Mouse (Mus musculus) forebrain, postnatal 0 days (tissue): Measurements from ENCODE around the gene Lilrb4a. TPM values are rescaled to one million over a fixed set of nuclear protein-coding genes. Genes with fewer than 3 reads are reported as not detected.

Source experiments
- ATAC-seq: fragments of 200-750 bp; cut with Nextera tagmentation; 2 replicates; pipeline ENCODE4 v1.8.0; 2017; ENCODE audit warnings: mild to moderate bottlenecking, moderate library complexity
- DNase-seq: peaks from one replicate; pipeline ENCODE4 v3.0.0-alpha.2; 2015
- H3K27ac ChIP-seq: fragments of 300-500 bp; sonication (generic); 2 replicates; pipeline ENCODE4 v1.5.1; 2014; ENCODE audit warnings: low read depth, mild to moderate bottlenecking, antibody characterized with exemption, low read length, moderate library complexity, mixed read lengths
- H3K27me3 ChIP-seq: fragments of 300-500 bp; sonication (generic); 2 replicates; pipeline ENCODE4 v1.6.1; 2014; ENCODE audit warnings: mild to moderate bottlenecking, low read length, mixed read lengths; ENCODE audit not compliant: insufficient read depth
- H3K36me3 ChIP-seq: fragments of 300-500 bp; sonication (generic); 2 replicates; pipeline ENCODE4 v1.6.1; 2014; ENCODE audit warnings: mild to moderate bottlenecking, moderate library complexity; ENCODE audit not compliant: insufficient read depth
- H3K4me1 ChIP-seq: fragments of 300-500 bp; sonication (generic); 2 replicates; pipeline ENCODE4 v1.6.1; 2014; ENCODE audit warnings: antibody characterized with exemption; ENCODE audit not compliant: insufficient read depth
- H3K4me2 ChIP-seq: fragments of 300-500 bp; sonication (generic); 2 replicates; pipeline ENCODE4 v1.6.1; 2014; ENCODE audit warnings: low read depth, mild to moderate bottlenecking, moderate library complexity
- H3K4me3 ChIP-seq: fragments of 300-500 bp; sonication (generic); 2 replicates; pipeline ENCODE4 v1.5.1; 2014; ENCODE audit warnings: low read depth, low read length, mixed read lengths
- H3K9ac ChIP-seq: fragments of 300-500 bp; sonication (generic); 2 replicates; pipeline ENCODE4 v1.6.1; 2014; ENCODE audit warnings: mild to moderate bottlenecking
- H3K9me3 ChIP-seq: fragments of 300-500 bp; sonication (generic); 2 replicates; pipeline ENCODE4 v1.6.1; 2016; ENCODE audit warnings: low read length
- CTCF ChIP-seq: sonication (generic); IDR thresholded peaks from 2 replicates; pipeline ENCODE4 v1.5.1; 2016; ENCODE audit warnings: antibody characterized with exemption, control low read depth, low read depth
- WGBS: fragments of 180-500 bp; shearing (Covaris S2); extraction: QIAGEN DNeasy Blood & Tissue Kit; methylation state at CpG from one replicate; pipeline ENCODE4 v1.1.7; 2014; 5-methylcytosine and 5-hydroxymethylcytosine counted together
- polyA plus RNA-seq: library from polyadenylated mRNA; unstranded; fragments of >200 nt; fragmentation: Nextera tagmentation; extraction: Ambion mirVana; gene quantifications from 2 replicates; pipeline ENCODE4 v1.2.1, GENCODE M21; 2015
- total RNA-seq: library from RNA; depleted of rRNA; stranded (reverse); fragments of >200 nt; gene quantifications from 2 replicates; pipeline ENCODE4 v1.2.3, GENCODE M21; 2014; rRNA removed

Lilrb4a gene
- total and polyA plus RNA-seq, 2 experiments from 2014 or later: 0.90 to 1.5 TPM

DNA sequence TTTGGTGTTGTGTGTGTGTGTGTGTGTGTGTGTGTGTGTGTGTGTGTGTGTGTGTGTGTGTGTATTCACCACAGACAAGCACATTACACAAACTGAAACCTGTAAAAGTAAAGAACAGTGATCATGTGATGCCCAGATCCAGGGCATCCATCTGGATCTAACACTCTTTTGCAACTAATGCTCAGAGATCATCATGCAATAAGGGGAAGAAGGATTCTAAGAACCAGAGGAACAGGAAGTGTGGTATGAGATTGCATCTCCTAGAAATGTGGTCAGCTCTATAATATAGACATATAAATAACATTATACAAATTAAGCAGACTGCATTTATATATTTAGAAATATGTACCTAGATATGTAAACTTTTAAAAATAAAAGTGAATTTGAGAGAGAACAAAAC is 29.3 kb downstream of the Lilrb4a start:
- no peak for ATAC-seq
- no peak for TF ChIP-seq CTCF
- H3K4me3 ChIP-seq: no peak overlapping the region
- no peaks in the 10 kb centered on the region for H3K27me3 ChIP-seq
- H3K9me3 ChIP-seq: no peaks in the 10 kb centered on the region
- no peak overlapping the region for H3K9ac ChIP-seq
- H3K36me3 ChIP-seq: no peaks in the 10 kb centered on the region
- no peak overlapping the region for H3K27ac ChIP-seq
- H3K4me2 ChIP-seq: no peak overlapping the region
- H3K4me1 ChIP-seq: no peaks in the 10 kb centered on the region
- no peak for DNase-seq

DNA sequence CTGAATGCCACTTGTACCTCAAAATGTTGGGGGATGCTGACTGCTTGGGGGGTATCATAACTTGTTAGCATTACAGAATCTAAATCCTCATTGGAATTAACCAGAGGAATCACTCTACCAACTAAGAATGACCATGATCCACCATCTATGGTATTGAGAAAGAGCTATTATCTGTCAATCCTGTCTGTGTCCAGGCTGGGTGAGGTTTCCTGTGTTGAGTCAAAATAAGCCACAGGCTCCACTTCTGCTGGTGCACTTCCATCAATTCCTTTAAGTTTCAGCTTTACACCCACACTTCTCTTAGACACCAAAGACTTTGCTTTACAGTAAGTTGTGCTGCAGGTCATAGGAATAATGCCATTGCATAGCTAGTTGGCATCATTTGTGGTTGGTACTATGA is 30.7 kb downstream of the Lilrb4a start:
- no peak overlapping the region for H3K4me2 ChIP-seq
- H3K36me3 ChIP-seq: no peaks in the 10 kb centered on the region
- no peak overlapping the region for H3K4me3 ChIP-seq
- H3K9me3 ChIP-seq: no peaks in the 10 kb centered on the region
- TF ChIP-seq CTCF: no peak
- H3K27me3 ChIP-seq: no peaks in the 10 kb centered on the region
- no peak for ATAC-seq
- H3K27ac ChIP-seq: no peak overlapping the region
- no peak for DNase-seq
- no peaks in the 10 kb centered on the region for H3K4me1 ChIP-seq
- H3K9ac ChIP-seq: no peak overlapping the region

DNA sequence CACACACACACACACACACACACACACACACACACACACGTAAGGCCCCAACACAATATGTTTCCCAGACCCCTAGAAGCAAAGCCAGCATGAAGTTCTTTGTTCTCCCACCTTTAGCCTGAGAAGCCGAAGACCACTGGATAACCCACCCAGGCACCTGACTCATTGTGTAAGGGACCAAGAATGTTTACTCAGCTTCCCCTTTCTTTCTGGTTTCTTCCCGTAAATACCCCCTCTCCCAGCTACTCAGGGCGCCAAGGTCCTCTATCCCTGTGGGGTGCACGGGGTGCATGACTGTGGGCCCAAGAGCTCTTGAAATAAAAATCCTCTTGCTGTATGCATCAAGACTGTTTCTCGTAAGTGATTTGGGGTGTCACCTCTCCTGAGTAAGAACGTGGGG is 35.3 kb downstream of the Lilrb4a start:
- no peak overlapping the region for H3K9ac ChIP-seq
- ATAC-seq: no peak
- no peaks in the 10 kb centered on the region for H3K4me1 ChIP-seq
- TF ChIP-seq CTCF: no peak
- 69% methylated on average over 7 of the region's 7 CpGs for WGBS
- no peaks in the 10 kb centered on the region for H3K27me3 ChIP-seq
- no peak overlapping the region for H3K4me2 ChIP-seq
- no peaks in the 10 kb centered on the region for H3K36me3 ChIP-seq
- H3K4me3 ChIP-seq: no peak overlapping the region
- H3K9me3 ChIP-seq: no peaks in the 10 kb centered on the region
- no peak overlapping the region for H3K27ac ChIP-seq
- no peak for DNase-seq

DNA sequence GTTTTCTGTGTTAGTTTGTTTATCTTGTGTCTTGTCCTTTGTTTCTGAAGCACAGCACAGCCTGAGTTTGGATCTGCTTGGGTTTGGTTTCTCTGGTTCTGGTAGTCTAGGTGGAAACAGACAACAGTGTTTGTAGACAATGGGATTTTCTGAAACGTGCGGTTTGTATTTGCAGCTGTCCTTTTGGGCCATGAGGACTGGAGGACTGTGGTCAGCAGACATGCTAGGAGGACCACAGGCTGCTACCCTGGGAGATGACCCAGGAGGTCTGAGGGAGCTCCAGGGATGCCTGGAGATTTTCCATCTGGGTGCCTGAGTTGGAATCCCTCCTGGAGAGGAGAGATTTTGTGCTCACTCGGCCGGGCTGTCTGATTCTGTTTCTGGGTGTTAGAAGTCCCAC is 35.9 kb downstream of the Lilrb4a start:
- Histone ChIP-seq H3K36me3 (no peaks in the 10 kb centered on the region), H3K4me2 (no peak overlapping the region), H3K4me3 (no peak overlapping the region), H3K9ac (no peak overlapping the region), H3K9me3 (no peaks in the 10 kb centered on the region), H3K27me3 (no peaks in the 10 kb centered on the region), H3K27ac (no peak overlapping the region), H3K4me1 (no peaks in the 10 kb centered on the region)
- no peak for ATAC-seq
- no peak for TF ChIP-seq CTCF
- DNase-seq: no peak
- 74% methylated on average over 4 of the region's 4 CpGs for WGBS

DNA sequence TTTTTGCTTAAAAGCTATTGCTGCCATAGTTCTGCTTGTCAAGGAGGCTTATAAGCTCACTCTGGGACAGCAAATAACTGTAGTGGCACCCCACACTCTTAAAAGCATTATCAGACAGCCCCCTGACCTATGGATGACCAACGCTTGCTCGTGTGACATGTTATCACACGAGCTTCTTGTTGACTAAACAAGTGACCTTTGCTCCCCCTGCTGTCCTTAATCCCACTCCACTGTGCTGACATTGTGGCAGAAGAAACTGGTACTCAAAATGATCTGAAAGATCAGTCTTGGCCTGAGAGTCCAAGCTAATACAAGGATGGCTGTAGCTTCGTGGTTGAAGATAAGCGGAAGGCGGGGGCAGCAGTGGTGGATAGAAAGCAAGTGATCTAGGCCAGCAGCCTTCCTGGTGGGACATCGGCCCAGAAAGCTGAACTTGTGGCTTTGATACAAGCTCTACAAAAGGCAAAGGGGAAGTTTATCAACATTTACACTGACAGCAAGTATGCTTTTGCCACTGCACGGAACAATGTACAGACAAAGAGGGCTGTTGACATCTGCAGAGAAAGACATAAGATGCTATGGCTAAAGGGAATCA is 38.2 kb downstream of the Lilrb4a start:
- ATAC-seq (no peak), DNase-seq (no peak)
- H3K9ac ChIP-seq: no peak overlapping the region
- no peak for TF ChIP-seq CTCF
- no peaks in the 10 kb centered on the region for H3K36me3 ChIP-seq
- H3K4me2 ChIP-seq: no peak overlapping the region
- 81% methylated on average over 8 of the region's 8 CpGs for WGBS
- no peaks in the 10 kb centered on the region for H3K9me3 ChIP-seq
- no peaks in the 10 kb centered on the region for H3K27me3 ChIP-seq
- no peak overlapping the region for H3K27ac ChIP-seq
- no peak overlapping the region for H3K4me3 ChIP-seq
- H3K4me1 ChIP-seq: no peaks in the 10 kb centered on the region

DNA sequence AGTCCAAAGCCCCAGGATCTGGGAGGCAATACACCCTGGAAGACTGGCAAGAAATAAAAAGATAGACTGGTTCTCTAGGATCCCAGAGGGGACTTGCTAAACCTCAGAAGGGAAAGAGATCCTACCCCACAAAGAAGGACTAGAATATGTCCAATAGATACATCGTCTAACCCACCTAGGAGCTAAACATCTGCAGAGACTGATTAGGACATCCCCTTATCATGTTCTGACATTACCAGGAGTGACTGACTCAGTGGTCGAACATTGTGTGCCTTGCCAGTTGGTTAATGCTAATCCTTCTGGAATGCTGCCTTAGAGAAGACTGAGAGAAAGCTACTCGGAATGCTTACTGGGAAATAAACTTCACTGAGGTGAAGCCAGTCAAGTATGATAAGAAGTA is 38.7 kb downstream of the Lilrb4a start:
- 75% methylated on average over 3 of the region's 3 CpGs for WGBS
- ATAC-seq: no peak

DNA sequence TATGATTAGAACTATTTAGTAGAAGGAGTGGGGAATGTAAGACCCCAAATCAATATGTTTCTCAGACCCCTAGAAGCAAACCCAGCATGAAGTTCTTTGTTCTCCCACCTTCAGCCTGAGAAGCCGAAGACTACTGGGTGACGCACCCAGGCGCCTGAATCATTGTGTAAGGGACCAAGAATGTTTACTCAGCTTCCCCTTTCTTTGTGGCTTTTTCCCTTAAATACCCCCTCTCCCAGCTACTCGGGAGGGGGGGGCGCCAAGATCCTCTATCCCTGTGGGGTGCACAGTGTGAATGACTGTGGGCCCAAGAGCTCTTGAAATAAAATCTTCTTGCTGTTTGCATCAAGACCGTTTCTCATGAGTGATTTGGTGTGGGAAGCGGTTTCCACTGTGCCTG is 40.1 kb downstream of the Lilrb4a start:
- H3K36me3 ChIP-seq: no peaks in the 10 kb centered on the region
- H3K9me3 ChIP-seq: no peaks in the 10 kb centered on the region
- DNase-seq (no peak), ATAC-seq (no peak)
- H3K9ac ChIP-seq: no peak overlapping the region
- no peaks in the 10 kb centered on the region for H3K27me3 ChIP-seq
- no peak overlapping the region for H3K4me2 ChIP-seq
- H3K4me1 ChIP-seq: no peaks in the 10 kb centered on the region
- H3K27ac ChIP-seq: no peak overlapping the region
- TF ChIP-seq CTCF: no peak
- 86% methylated on average over 7 of the region's 7 CpGs for WGBS
- H3K4me3 ChIP-seq: no peak overlapping the region

More for the DNA sequence above, 38.7 kb downstream of the Lilrb4a start:
- TF ChIP-seq CTCF: no peak
- H3K9me3 ChIP-seq: no peaks in the 10 kb centered on the region
- H3K27me3 ChIP-seq: no peaks in the 10 kb centered on the region
- H3K27ac ChIP-seq: no peak overlapping the region
- H3K36me3 ChIP-seq: no peaks in the 10 kb centered on the region
- H3K4me1 ChIP-seq: no peaks in the 10 kb centered on the region
- DNase-seq: no peak
- no peak overlapping the region for H3K4me2 ChIP-seq
- H3K4me3 ChIP-seq: no peak overlapping the region
- H3K9ac ChIP-seq: no peak overlapping the region

Other genes with a start within 250 kb of the Lilrb4a start
- 0.15 and 0.38 TPM in 2 replicates for gene Gm49339, start 10.3 kb upstream of the Lilrb4a start, total RNA-seq
- 0.10 and 0.78 TPM in 2 replicates for gene Gm49339, start 10.3 kb upstream of the Lilrb4a start, polyA plus RNA-seq
- 0.15 TPM in 1 of 2 replicates, not detected in the other for gene Lilr4b, start 10.3 kb upstream of the Lilrb4a start, total RNA-seq
- gene Lilr4b, start 10.3 kb upstream of the Lilrb4a start, polyA plus RNA-seq: 0.30 and 0.35 TPM in 2 replicates
- gene Fam162b, start 99.6 kb downstream of the Lilrb4a start, total RNA-seq: 2.0 TPM in 1 of 2 replicates, not detected in the other
- 1.9 and 3.0 TPM in 2 replicates for gene Fam162b, start 99.6 kb downstream of the Lilrb4a start, polyA plus RNA-seq
- gene Gprc6a, start 140.5 kb downstream of the Lilrb4a start, total RNA-seq: 0.23 TPM in 1 of 2 replicates, not detected in the other
- gene Gprc6a, start 140.5 kb downstream of the Lilrb4a start, polyA plus RNA-seq: 0.05 and 0.09 TPM in 2 replicates
- 0.15 and 0.19 TPM in 2 replicates for gene Rfx6, start 186.8 kb downstream of the Lilrb4a start, total RNA-seq
- not detected in 2 replicates for gene Rfx6, start 186.8 kb downstream of the Lilrb4a start, polyA plus RNA-seq